Mouse (Mus musculus) mesoderm, embryonic 11.5 days (tissue): ENCODE measurements around the gene Slc7a10.
"Not testable (repeated sequence)": the region's sequence is repeated elsewhere in the genome, so short reads cannot be mapped to it uniquely, and the experiment has no call there.

Experiments used
- DNase-seq: peaks from one replicate; pipeline ENCODE4 v3.0.0-alpha.2; 2012; ENCODE audit warnings: low read depth, low spot score

Gene Slc7a10

GRCm38 (mm10) chr7:35237935-35238334 is 51.8 kb downstream of the Slc7a10 start:
- not testable (repeated sequence) for DNase-seq
